Mouse (Mus musculus) heart, embryonic 15.5 days (tissue): ENCODE data around the gene Cc2d2b. TPM values are rescaled to one million over a fixed set of nuclear protein-coding genes. Genes with fewer than 3 reads are reported as not detected.
A peak's percentile ranks its signal among the peaks of the same experiment; 100 is the strongest.

Experiments used
- ATAC-seq: fragments of 200-750 bp; cut with Nextera tagmentation; replicated peaks from 2 replicates; pipeline ENCODE4 v1.8.0; 2017; ENCODE audit warnings: low read depth, moderate TSS enrichment; ENCODE audit not compliant: insufficient number of reproducible peaks, insufficient read depth, low FRiP score
- H3K27ac ChIP-seq: fragments of 300-500 bp; sonication (generic); 2 replicates; pipeline ENCODE4 v1.5.1; 2015; ENCODE audit warnings: mild to moderate bottlenecking, inconsistent platforms
- H3K27me3 ChIP-seq: fragments of 300-500 bp; sonication (generic); 2 replicates; pipeline ENCODE4 v1.6.1; 2015; ENCODE audit warnings: inconsistent platforms
- H3K36me3 ChIP-seq: fragments of 300-500 bp; sonication (generic); 2 replicates; pipeline ENCODE4 v1.6.1; 2015; ENCODE audit warnings: mild to moderate bottlenecking, inconsistent platforms
- H3K4me1 ChIP-seq: fragments of 300-500 bp; sonication (generic); replicated peaks from 2 replicates; pipeline ENCODE4 v1.6.1; 2015; ENCODE audit warnings: inconsistent platforms
- H3K4me2 ChIP-seq: fragments of 300-500 bp; sonication (generic); 2 replicates; pipeline ENCODE4 v1.6.1; 2015; ENCODE audit warnings: inconsistent platforms, mild to moderate bottlenecking, moderate library complexity
- H3K4me3 ChIP-seq: fragments of 300-500 bp; sonication (generic); 2 replicates; pipeline ENCODE4 v1.5.1; 2015; ENCODE audit warnings: mild to moderate bottlenecking, inconsistent platforms
- H3K9ac ChIP-seq: fragments of 300-500 bp; sonication (generic); 2 replicates; pipeline ENCODE4 v1.6.1; 2015; ENCODE audit warnings: mild to moderate bottlenecking, inconsistent platforms
- H3K9me3 ChIP-seq: fragments of 300-500 bp; sonication (generic); replicated peaks from 2 replicates; pipeline ENCODE4 v1.6.1; 2016; ENCODE audit warnings: inconsistent platforms
- WGBS: fragments of 180-500 bp; shearing (Covaris S2); methylation state at CpG from one replicate; pipeline ENCODE4 v1.1.7; 2015; ENCODE audit warnings: mixed read lengths; 5-methylcytosine and 5-hydroxymethylcytosine counted together
- polyA plus RNA-seq: library from polyadenylated mRNA; unstranded; fragments of >200 nt; fragmentation: Nextera tagmentation; extraction: Ambion mirVana; gene quantifications from 2 replicates; pipeline ENCODE4 v1.2.1, GENCODE M21; 2015

Cc2d2b gene
- polyA plus RNA-seq, 1 experiment from 2014 or later = not detected

DNA sequence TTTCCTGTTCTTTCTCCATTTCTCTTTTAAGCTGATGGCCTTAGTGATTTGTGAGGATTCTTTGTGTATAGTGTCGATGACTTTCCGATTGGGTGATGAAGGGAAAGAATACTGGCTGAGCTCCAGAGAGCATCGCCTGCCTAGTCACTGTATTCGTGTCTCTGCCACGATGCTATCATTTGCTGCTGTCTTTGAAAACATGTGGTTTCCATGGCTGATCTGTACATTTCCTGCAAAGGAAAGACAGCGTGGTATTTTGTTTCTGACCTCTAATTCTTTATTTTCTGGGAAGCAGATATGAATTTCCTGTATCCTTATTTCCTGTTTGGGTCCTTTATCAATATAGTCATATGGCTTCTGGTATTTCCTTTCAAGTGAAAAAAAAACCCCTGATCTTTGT is 91.8 kb downstream of the Cc2d2b start:
- H3K4me1 ChIP-seq = peaks cover 2% of the 10 kb centered on the region; the same call in 1 of the 2 replicates
- no peaks in the 10 kb centered on the region for H3K27me3 ChIP-seq
- H3K4me2 ChIP-seq = no peak overlapping the region
- WGBS = 56% methylated on average over 6 of the region's 6 CpGs
- H3K4me3 ChIP-seq = no peak overlapping the region
- H3K9me3 ChIP-seq = no peaks in the 10 kb centered on the region
- H3K36me3 ChIP-seq = peaks cover 35% of the 10 kb centered on the region
- ATAC-seq = 0 out of 2 replicates have a peak, but pooled peaks have one; percentile 47
- H3K9ac ChIP-seq = no peak overlapping the region
- peak overlapping the region; percentile 40; the same call in 1 of the 2 replicates for H3K27ac ChIP-seq

DNA sequence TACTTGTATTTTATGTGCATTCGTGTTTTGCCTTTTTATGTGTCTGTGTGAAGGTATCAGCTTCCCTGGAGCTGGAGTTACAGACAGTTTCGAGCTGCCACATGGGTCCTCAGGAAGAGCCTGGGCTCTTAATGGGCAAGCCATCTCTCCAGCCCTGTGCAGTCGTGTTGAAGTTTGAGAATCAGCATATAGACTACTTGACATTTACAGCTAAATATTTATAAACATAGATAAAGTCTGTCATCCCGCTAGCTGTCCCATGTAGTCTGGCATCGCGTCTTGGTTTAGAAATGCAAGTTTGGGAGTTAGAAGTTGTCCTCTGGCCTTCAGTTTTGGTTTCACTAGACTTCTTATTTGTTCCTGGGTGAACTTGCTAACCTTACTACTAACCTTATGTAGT is 92.5 kb downstream of the Cc2d2b start:
- no peak overlapping the region for H3K4me2 ChIP-seq
- peak overlapping the region; percentile 40; the same call in 1 of the 2 replicates for H3K27ac ChIP-seq
- no peak overlapping the region for H3K9ac ChIP-seq
- H3K9me3 ChIP-seq = no peaks in the 10 kb centered on the region
- H3K4me1 ChIP-seq = peaks cover 2% of the 10 kb centered on the region; the same call in 1 of the 2 replicates
- H3K4me3 ChIP-seq = no peak overlapping the region
- no peaks in the 10 kb centered on the region for H3K27me3 ChIP-seq
- ATAC-seq = no peak
- 75% methylated on average over 6 of the region's 6 CpGs for WGBS
- H3K36me3 ChIP-seq = peaks cover 42% of the 10 kb centered on the region

DNA sequence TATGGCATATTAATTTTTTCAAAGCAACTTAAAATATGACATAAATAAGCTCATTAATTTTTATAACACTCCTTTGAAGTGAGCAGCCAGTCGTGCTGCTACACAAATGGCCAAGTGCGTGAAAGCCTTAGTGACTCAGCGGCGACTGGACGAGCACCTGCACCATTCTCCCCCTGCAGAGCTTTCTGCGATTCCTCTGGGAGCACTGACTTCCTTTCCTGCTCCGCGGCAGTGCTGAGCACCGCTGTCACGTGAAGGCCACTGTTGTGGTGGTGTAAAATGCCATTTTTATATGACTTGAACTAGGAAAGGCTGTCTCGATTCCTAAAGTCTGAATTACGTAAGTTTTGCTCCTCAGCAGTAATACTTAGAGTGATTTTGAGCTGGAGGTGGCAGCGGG is 93.0 kb downstream of the Cc2d2b start:
- Histone ChIP-seq H3K27me3 (no peaks in the 10 kb centered on the region), H3K9me3 (no peaks in the 10 kb centered on the region), H3K4me1 (peaks cover 2% of the 10 kb centered on the region; the same call in 1 of the 2 replicates), H3K4me3 (no peak overlapping the region), H3K27ac (no peak overlapping the region), H3K4me2 (no peak overlapping the region), H3K36me3 (peaks cover 45% of the 10 kb centered on the region), H3K9ac (no peak overlapping the region)
- ATAC-seq = no peak
- 83% methylated on average over 13 of the region's 13 CpGs for WGBS

DNA sequence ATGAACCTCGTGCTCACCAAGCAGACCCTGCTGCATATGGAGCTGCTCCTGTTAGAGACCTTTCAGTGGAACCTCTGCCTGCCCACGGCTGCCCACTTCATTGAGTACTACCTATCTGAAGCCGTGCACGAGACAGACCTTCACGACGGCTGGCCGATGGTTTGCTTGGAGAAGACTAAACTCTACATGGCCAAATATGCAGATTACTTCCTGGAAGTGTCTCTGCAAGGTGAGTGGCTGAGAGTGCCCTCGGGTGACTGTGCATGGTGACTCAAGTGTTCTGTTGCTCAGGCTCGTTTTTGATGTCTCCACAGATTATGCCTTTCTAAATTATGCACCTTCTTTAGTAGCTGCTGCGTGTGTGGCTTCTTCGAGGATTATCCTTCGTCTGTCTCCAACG is 96.2 kb downstream of the Cc2d2b start:
- no peak overlapping the region for H3K4me3 ChIP-seq
- H3K27me3 ChIP-seq = no peaks in the 10 kb centered on the region
- no peak overlapping the region for H3K4me2 ChIP-seq
- H3K9me3 ChIP-seq = no peaks in the 10 kb centered on the region
- H3K4me1 ChIP-seq = peaks cover 2% of the 10 kb centered on the region; the same call in 1 of the 2 replicates
- ATAC-seq = no peak
- no peak overlapping the region for H3K9ac ChIP-seq
- peaks cover 28% of the 10 kb centered on the region for H3K36me3 ChIP-seq
- H3K27ac ChIP-seq = no peak overlapping the region
- WGBS = 87% methylated on average over 13 of the region's 13 CpGs

DNA sequence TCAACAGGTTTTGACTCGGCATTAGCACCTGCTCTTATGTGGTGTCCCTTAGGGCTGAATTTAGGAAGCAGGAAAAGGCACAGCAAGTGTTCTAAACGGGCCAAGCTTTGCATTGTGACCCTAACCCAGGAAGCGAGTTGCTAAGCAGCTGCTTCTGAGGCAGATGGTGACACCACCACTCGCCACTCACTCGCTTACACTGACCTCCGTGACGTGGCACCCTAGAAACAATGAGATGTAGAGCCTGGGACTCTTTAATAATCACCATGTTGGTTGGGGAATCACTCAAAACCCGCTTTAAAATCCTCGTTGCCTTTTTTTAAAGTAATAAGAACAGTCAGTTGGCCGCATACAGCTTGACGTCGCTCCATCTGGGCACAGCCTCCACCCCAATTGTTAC is 100.8 kb downstream of the Cc2d2b start:
- no peak overlapping the region for H3K4me2 ChIP-seq
- no peak for ATAC-seq
- no peaks in the 10 kb centered on the region for H3K27me3 ChIP-seq
- no peak overlapping the region for H3K27ac ChIP-seq
- H3K9me3 ChIP-seq = no peaks in the 10 kb centered on the region
- H3K9ac ChIP-seq = no peak overlapping the region
- H3K36me3 ChIP-seq = peaks cover 28% of the 10 kb centered on the region
- H3K4me3 ChIP-seq = no peak overlapping the region
- no peaks in the 10 kb centered on the region for H3K4me1 ChIP-seq
- 84% methylated on average over 12 of the region's 12 CpGs for WGBS

DNA sequence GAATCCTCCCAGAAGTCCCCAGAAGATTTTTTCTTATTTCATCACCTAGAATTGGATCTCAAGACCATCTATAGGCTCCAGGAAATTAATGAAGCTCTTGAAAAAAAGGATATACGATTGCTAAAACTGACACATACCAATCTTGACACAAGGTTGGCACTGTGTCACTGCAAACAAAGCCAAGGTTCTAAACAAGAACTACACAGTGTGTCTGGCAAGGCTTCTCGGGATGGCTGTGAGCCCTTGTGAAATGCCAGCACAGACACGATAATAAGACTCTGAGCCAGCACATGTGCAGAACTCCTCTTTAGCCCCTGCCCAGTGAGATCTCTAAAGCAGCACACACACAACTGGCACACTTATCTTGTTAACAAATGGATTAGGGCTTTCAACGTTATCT is 111.0 kb downstream of the Cc2d2b start:
- H3K9ac ChIP-seq = no peak overlapping the region
- H3K27ac ChIP-seq = peak overlapping the region; percentile 4; the same call in 1 of the 2 replicates
- 23% methylated on average over 4 of the region's 4 CpGs for WGBS
- H3K36me3 ChIP-seq = no peaks in the 10 kb centered on the region
- H3K4me1 ChIP-seq = peaks cover 8% of the 10 kb centered on the region
- ATAC-seq = no peak
- H3K27me3 ChIP-seq = no peaks in the 10 kb centered on the region; the same call in 1 of the 2 replicates
- H3K4me3 ChIP-seq = no peak overlapping the region
- no peak overlapping the region for H3K4me2 ChIP-seq
- H3K9me3 ChIP-seq = no peaks in the 10 kb centered on the region

DNA sequence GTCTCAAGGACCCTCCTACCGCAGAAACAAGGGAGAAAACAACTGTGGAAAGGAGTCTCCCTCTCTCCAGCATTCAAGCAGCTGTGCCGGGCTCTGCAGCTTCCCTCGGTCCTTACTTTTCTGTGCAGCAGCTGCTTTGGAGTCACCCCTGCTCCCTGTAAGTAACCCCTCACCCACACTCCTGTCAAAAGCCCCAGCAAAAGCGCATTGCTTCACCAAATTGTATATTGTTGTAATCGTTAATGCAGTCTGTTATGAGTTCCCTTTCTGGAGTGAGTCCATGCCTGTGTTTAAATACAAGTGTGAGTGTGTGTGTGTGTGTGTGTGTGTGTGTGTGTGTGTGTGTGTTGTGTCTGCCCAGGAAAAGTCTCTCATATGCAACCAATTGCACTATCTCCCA is 119.7 kb downstream of the Cc2d2b start:
- H3K9ac ChIP-seq = no peak overlapping the region
- H3K27ac ChIP-seq = no peak overlapping the region
- H3K4me1 ChIP-seq = peaks cover 4% of the 10 kb centered on the region; the same call in 1 of the 2 replicates
- H3K4me2 ChIP-seq = no peak overlapping the region
- no peaks in the 10 kb centered on the region for H3K9me3 ChIP-seq
- H3K4me3 ChIP-seq = no peak overlapping the region
- peaks cover 28% of the 10 kb centered on the region for H3K27me3 ChIP-seq
- no peak for ATAC-seq
- H3K36me3 ChIP-seq = no peaks in the 10 kb centered on the region
- WGBS = 27% methylated on average over 5 of the region's 5 CpGs

DNA sequence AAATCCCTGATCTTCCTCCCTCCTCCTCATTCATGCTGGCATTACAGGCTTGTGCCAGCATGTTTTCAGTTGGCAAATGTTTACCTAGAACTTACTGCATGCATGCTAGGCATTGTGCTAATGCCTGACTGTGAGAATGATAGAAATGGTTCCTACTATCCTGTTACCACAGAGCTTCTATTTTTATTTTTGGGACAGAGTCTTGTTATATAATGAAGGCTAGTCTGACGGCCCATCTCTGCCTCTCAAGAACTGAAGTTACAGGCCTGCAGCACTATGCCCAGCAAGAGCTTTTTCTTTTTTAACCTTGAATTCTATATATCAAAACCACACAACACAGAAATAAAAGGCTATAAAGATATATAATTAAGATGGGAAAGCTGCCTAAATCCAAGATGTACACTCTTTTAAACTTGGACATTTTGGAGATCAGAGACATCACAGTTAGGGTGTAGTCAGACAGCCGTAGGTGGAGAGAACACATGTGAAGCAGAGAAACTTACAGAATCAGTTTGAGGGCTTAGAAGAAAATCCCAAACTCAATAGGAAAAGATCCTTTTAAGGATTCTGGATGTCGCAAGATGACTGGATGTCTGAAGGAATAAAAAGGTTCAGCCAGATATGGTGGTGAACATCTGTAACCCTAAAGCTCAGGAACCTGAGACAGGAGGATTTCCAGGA is 121.0 kb downstream of the Cc2d2b start:
- Histone ChIP-seq H3K36me3 (no peaks in the 10 kb centered on the region), H3K4me2 (no peak overlapping the region), H3K9ac (no peak overlapping the region), H3K4me1 (peaks cover 4% of the 10 kb centered on the region; the same call in 1 of the 2 replicates), H3K27me3 (peaks cover 35% of the 10 kb centered on the region), H3K4me3 (no peak overlapping the region), H3K9me3 (no peaks in the 10 kb centered on the region), H3K27ac (no peak overlapping the region)
- ATAC-seq = no peak
- 88% methylated on average over 3 of the region's 3 CpGs for WGBS

DNA sequence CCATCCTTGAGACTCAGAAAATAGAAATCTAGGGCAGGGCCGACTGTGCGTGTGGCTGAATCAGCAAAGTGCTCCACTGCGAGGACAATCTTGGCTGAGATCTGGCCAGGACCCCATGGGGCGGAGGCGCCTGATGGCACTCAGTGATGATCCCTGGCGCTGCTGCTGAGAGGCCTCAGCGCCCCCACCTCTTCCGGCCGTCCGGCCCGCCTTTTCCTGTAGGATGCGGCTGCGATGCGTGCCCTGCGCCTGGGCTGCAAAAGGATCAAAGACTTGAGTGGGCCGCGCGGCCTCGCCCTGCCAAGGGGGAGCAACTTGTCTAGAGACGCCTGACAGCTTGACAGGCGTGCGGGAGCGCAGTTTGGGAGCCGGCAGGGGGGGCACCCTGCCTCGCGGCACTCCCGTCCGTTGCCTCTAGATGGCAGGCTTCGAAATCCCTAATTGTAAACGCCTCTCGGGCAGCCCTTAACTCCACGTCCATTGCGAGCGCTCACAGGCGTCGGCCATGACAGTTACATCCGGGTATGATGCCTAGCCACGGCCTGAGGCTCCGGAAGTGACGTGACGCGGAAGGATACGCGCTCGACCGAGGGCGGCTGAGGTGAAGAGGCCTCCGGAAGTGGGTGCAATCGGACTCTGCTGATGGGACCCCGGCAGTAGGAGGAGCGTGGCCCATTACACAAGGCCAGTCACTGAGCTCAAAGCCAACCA is 124.6 kb downstream of the Cc2d2b start:
- peaks cover 52% of the 10 kb centered on the region for H3K27me3 ChIP-seq
- peak overlapping the region; percentile 84 for H3K4me2 ChIP-seq
- no peaks in the 10 kb centered on the region for H3K9me3 ChIP-seq
- H3K36me3 ChIP-seq = no peaks in the 10 kb centered on the region
- H3K9ac ChIP-seq = 0 out of 2 replicates have a peak overlapping the region, but pooled peaks have one; percentile 39
- peak overlapping the region; percentile 65 for H3K27ac ChIP-seq
- peaks cover 4% of the 10 kb centered on the region; the same call in 1 of the 2 replicates for H3K4me1 ChIP-seq
- ATAC-seq = peak; percentile 93
- H3K4me3 ChIP-seq = peak overlapping the region; percentile 58
- WGBS = 2% methylated on average over 51 of the region's 51 CpGs
